Mouse (Mus musculus) gonadal fat pad, adult 2 months (tissue): ENCODE measurements around the gene Prl2c3. TPM values are rescaled to one million over a fixed set of nuclear protein-coding genes. Genes with fewer than 3 reads are reported as not detected.
"Not testable (repeated sequence)": the region's sequence is repeated elsewhere in the genome, so short reads cannot be mapped to it uniquely, and the experiment has no call there.

Source experiments
- DNase-seq: peaks from one replicate; pipeline ENCODE4 v3.0.0-alpha.2; 2012; ENCODE audit warnings: low read depth
- polyA plus RNA-seq: library from polyadenylated mRNA; depleted of rRNA; stranded (reverse); fragments of >200 nt; gene quantifications from 2 replicates; pipeline ENCODE4 v1.2.3, GENCODE M21; 2012; rRNA removed

The Prl2c3 gene
- not detected in 2 replicates for polyA plus RNA-seq

DNA sequence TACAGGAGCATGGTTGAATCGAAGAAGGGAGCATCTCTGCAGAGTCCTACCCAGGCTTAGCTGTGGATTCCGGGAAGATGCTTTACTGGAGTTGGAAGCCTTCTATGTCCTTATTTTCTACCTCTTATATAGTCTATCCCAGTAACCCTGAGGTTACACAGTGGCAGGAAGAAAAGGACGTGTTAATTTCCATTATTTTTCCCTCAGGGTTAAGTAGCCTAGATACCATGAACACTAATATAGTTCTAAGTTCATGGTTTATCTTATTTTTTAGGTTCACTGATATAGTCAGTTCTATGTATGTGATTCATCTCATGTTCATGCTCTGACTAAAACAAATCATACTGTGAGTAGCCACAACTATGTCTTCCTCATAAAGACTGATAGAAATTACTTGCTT is at the start of gene Prl2c3:
Gene Prl2c3, minus strand, starts transcription at position 101 of the 400 bp plus-strand sequence.
- DNase-seq = not testable (repeated sequence)

DNA sequence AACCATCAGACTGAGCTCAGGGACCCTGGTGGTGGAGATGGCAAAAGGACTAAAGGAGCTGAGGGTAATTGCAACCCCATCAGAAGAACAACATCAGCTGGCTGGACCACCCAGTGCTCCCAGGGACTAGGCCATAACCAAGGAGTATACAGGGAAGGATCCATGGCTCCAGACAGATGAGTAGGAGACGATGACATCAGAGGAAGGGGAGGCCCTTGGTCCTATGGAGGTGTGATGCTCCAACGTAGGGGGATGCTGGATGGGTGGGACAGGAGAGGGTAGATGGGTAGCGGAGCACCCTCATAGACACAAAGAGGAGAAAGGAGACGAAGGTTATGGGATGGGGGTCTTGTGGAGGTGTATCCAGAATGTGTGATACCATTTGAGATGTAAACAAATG is 48.4 kb upstream of the Prl2c3 start:
- DNase-seq = not testable (repeated sequence)

DNA sequence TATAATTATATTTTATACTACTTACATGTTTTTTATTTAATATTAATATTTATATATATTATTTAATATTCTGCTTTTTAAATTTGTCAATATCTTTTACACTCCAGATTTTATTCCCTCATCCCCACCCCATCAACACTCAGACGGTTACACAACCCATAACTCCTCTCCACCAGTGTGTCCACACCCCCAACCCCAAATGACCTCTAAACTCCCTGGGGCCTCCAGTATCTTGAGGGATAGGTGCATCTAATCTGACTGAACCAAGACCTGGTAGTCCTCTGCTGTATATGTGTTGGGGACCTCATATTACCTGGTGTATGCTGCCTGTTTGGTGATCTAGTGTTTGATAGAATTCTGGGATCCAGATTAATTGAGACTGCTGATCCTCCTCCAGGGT is 44.8 kb upstream of the Prl2c3 start:
- not testable (repeated sequence) for DNase-seq

DNA sequence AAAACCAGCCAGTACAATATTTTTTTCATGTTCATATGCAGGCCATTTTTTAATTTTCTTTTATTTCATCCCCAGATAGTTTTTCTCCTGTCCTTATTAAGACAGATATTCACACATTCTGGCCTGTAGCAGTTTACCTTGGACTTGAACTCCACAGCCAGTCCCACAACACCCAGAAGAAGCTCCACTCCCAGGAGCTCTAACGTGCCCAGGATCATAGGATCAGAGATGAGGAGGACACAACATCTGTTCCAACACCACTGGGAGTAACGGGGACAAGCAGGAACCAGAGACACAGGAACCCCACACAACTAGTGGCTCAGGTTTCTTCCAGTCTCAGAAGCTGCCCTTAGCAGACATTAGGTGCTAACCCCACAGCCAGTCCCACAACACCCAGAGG is 37.7 kb upstream of the Prl2c3 start:
- not testable (repeated sequence) for DNase-seq

DNA sequence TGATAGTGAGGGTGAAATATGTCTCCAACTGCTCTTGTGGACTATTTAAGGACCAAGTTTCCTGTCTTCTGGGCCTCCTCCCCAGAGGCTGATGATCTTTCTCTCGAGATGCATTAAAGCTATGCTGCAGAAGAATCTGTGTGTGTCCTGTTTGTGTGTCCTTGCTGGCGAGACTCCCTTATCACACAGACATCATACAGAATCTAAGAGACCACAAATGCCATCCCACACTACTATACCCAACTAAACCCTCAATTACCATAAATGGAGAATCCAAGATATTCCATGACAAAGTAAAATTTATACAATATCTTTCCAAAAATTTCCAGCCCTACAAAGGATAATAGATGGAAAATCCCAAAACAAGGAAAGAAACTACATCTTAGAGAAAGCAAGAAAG is 31.9 kb upstream of the Prl2c3 start:
- no peak for DNase-seq

DNA sequence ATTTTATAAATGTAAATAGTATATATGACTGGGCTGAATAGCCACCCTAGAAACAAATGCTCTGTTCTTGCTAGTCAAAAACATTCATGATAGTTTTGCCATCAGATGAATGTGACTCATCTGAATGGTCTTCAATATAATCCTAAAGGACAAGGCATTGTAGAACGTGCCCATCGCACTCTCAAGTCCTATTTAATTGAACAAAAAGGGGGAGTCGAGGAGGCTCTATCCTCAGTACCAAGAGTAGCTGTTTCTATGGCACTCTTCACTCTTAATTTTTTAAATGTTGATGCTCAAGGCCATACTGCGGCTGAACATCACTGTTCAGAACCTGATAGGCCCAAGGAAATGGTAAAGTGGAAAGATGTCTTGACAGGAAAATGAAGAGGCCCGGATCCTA is 29.2 kb upstream of the Prl2c3 start:
- DNase-seq = no peak

DNA sequence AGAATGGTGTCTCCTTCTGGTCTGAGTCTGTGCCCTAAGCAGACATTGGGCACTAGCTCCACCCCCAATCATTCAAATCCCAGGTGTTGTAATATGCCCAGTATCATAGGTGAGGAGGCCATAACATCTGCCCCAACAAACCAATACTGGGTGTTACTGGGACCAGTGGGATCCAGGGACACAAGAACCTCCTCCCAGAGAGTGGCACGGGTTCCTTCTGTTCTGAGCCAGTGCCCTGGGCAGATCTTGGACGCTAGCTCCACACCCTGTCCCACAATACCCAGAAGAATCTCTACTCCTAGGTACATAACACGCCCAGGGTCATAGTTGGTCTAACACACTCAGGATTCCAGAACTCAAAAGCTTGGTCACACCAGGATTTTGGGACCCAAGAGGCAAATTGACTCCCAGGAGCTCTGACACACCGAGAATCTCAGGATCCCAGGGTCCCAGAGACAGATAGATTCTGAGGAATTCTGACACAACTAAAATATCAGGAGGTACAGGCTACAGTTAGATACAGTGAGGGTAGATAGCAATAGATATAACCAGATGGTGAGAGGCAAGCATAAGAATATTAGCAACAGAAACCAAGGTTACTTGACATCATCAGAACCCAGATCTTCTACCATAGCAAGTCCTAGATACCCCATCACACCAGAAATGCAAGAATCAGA is 24.8 kb upstream of the Prl2c3 start:
- not testable (repeated sequence) for DNase-seq

DNA sequence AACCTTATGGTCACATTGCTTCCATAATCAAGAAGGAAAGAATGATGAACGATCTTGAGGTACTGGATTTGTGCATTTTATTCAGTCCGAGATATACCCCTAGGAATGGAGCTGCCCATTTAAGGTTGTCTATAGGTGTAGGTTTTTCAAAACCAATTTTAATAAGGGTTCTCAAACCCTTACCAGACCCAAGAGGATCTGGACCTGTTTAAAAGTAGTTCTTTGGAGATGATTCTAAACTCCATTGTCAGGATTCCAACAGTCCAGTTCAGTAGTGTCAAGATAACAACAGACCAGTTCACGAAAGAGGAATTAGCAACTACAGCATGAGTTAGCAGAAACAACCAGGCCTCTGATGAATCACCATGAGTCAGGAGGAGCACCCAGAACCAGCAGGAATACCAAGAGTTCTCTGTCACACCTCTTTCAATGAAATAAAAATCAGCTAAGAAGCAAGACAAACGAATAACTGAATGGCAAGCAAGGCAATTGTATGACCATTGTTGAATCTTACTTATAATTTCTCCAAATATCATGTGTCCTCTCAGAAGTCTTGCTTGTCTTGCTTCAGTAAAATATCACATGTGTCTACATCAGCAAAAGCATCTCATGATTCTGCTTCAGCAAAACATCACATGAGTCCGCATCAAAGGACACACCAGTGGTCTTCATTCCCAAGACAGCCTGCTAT is 14.0 kb upstream of the Prl2c3 start:
- not testable (repeated sequence) for DNase-seq

DNA sequence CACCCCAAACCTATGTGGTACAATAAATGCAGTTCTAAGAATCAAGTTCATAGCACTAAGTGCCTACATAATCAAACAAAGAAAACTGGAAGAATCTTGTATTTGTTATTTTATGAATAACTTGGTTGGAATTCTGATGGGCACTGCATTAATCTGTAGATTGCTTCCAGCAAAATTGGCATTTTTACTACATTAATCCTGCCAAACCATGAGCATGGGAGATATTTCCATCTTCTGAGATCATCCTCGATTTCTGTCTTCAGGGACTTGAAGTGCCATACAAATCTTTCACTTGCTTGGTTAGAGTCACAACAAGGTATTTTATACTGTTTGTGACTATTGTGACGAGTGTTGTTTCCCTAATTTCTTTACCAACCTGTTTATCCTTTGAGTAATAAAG is 9.7 kb upstream of the Prl2c3 start:
- DNase-seq = no peak

DNA sequence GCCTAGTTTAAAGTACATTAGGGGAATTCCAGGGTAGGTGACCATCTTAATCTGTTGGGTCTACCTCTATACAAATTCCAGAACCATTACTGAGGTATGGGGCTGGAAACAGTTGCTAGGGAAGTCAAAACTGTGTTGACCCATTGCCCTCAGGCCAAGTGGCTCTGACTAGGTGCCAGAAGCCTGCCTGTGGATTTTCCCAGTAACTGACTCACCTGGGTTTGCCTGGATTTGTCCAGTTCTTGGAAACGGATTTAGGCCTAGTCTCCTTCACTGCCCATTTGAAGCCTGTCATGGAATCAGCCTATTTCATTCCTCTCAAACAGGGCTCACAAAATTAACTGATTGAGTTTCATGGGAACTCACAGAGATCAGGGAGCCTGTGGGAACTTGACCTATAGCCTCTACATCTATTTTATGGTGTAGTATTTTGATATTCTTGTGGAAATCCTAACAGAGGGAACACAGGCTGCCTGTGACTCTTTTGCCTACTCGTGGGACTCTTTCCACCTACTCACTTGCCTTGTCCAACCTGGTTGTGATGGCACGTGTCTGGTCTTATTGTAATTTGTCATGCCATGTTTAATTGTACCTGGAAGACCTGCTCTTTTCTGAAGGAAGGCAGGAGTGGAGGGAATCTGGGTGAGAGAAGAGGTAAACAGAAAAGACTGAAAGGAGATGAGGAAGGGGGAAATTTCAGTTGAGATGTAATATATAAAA is 9.1 kb upstream of the Prl2c3 start:
- not testable (repeated sequence) for DNase-seq

DNA sequence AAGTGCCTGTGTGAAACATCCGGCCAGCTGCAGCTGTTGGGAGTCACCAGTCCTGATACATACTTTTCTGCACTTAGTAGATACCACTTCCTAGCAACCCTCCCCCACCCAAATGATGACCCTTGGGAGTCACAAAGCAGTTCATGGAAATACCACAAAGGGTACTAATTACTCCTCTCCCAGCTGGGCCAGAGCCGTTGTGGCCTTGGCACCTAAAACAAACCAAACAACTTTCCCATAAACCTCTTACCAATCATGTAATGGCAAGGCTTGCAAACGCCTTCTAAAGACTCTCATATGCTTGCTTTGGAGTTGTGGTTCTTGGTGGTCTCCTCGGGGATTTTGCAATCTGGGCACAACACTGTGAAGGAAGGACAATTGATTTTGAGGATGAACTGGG is 6.6 kb upstream of the Prl2c3 start:
- DNase-seq = not testable (repeated sequence)

DNA sequence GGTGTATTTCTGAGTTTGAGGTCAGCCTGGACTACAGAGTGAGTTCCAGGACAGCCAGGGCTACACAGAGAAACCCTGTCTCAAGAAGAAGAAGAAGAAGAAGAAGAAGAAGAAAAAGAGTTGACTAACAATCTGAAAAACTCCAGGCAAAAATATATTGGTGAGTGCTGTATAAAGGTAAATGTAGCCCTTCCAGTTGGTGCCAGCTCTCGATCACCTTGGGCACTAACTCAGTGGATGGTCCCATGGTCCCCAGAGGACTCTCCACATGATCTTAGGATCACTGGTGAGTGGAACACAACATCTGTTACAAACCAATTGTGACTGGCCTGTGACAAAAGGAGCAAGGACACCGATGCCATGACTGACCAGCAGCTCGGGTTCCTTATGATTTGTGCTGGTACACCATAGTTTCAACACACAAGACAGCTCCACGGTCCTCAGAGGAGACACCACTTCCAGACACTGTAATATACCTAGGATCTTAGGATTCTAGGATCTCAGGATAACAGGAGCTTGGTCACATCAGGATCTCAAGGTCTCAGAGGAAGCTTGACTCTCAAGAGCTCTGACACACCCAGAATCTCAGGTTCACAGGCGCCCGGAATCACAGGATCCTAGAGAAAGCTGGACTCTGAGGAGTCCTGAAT is 30.3 kb downstream of the Prl2c3 start:
- DNase-seq = not testable (repeated sequence)

Other genes starting within 250 kb of the Prl2c3 start
- gene Ero1lb, start 234.2 kb downstream of the Prl2c3 start, polyA plus RNA-seq = 5.5 and 10.5 TPM in 2 replicates
- gene Prl2c2, start 205.3 kb upstream of the Prl2c3 start, polyA plus RNA-seq = not detected in 2 replicates